Mouse (Mus musculus): Measurements from ENCODE around the gene Rgl2.
"Not testable (repeated sequence)": the region's sequence is repeated elsewhere in the genome, so short reads cannot be mapped to it uniquely, and the experiment has no call there.

DNA sequence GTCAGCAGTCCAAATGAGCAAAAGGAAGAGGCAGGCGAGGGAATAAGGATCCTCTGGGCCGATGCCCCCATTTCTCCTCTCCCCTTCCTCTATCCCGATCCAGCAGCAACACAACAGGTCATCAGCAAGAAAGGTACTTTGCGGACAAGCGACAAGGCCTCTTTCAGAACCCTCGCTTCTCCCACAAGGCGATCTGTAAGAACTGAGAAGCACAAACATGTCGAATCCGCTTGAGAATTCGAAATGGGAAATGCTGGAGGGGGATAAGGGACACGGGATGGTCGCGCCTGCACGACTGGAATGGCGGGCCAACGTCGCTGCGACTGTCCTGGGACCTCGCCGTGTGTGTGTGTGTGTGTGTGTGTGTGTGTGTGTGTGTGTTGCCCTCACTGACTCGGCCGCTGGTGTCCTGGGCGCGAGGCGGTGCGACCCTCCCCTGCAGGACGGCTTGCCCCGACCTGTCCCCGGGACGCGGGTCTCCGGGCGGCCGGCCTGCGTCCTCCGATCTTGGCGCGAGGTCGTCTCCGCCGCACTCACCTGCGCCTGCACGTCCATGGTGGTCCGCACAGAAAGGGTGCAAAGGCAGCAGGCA is 39.3 kb upstream of the Rgl2 start:
- TF ChIP-seq CTCF (IDR thresholded peaks at IDR 0.05; ENCODE audit: insufficient read depth, low read length); POLR2A (IDR thresholded peaks at IDR 0.05; ENCODE audit: borderline replicate concordance, extremely low read depth, low read depth, low read length): not testable (repeated sequence)
